Mouse (Mus musculus) adrenal gland, adult 2 months (tissue): ENCODE results near the gene Dynlt1b. TPM values are rescaled to one million over a fixed set of nuclear protein-coding genes. Genes with fewer than 3 reads are reported as not detected.
A peak's percentile ranks its signal among the peaks of the same experiment; 100 is the strongest.
"Not testable (repeated sequence)": the region's sequence is repeated elsewhere in the genome, so short reads cannot be mapped to it uniquely, and the experiment has no call there.

Experiments
- DNase-seq: peaks from one replicate; pipeline ENCODE4 v3.0.0; 2021
- polyA plus RNA-seq: library from polyadenylated mRNA; depleted of rRNA; stranded (reverse); fragments of >200 nt; gene quantifications from 2 replicates; pipeline ENCODE4 v1.2.3, GENCODE M21; 2012; rRNA removed
- total RNA-seq, 2 experiments: library from RNA; stranded (reverse); gene quantifications; 2 replicates each; pipeline ENCODE4 v1.2.3; 2021

Dynlt1b gene
- total and polyA plus RNA-seq, 3 experiments, result 116 to 150 (median 142) TPM

DNA sequence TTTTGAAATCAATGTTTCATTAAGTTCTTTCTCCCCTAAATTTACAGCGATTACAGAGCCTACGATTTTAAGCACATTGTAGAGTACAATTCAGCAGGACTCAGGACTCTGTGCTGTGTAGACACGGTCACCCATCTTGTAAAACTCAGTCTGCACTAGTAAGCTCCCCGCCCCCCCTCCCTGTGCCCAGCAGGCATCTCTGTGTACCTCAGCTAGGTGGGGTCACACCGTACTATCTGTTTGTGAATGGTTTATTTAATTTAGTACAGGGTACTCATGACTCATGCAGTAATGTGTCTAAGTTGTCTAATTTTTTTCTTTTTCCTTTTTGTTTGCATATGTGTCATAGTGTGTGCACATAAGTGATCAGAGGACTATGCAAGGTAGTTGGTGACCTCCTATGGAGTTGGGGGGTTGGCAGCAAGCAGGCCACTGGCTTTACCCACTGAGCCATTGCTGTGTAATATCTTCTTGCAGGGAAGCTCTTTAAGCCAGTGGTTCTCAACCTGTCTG is 31.2 kb downstream of the Dynlt1b start:
- DNase-seq, result not testable (repeated sequence)

DNA sequence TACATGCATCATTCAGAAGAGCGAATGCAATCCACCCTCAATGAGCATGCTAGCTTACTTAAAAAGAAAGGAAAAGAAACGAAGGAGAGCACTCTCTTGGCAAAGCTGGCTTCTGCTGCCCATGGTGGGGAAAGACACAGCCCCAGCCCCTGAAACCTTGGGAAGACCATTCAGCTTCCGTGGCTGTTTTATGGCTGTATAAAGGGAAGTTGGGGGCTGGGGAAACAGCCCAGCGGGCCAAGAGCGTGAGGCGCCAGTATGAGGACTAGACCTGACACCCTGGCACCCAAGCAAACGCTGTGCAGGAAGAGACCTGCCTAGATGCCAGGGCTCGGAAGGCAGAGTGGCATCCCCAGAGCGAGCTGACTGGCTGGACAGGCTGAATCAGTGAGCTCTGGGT is 35.8 kb downstream of the Dynlt1b start:
- DNase-seq, result not testable (repeated sequence)

DNA sequence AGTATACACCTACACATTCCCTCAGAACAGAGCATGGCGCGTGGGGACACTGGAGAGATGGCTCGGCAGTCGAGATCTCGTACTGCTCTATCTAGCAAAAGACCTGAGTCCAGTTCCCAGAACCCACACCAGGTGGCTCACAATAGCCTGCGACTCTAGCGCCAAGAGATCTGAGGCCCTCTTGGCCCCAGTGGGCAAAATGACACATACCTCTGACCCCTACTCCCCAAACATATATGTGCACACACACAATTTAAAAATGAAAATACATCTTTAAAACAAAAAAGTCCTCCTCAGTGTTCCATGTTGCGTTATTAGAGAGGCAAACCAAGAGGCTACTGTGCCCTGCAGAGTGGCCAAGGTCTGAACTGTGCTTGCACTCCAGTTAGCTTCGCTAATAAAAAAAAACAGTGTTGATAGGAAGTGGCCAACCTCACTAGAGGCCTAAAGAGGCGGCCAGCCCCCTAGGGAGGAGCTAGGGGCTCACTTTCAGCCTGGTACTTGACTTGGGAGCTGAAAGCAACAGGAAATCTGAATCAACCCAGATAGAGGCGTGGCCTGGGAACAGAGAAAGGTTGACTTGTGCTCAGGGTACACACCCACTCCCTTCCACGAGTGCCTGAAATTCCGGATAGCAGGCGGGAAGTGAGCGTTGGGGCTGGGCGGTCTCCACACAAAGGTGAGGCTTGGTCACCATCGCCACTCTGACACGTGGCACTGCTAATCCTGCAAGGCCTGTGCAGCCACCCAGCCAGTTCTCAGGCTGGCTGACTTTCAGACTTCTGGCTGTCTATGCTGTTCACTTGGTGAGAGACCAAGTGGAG is 37.9 kb downstream of the Dynlt1b start:
- not testable (repeated sequence) for DNase-seq

DNA sequence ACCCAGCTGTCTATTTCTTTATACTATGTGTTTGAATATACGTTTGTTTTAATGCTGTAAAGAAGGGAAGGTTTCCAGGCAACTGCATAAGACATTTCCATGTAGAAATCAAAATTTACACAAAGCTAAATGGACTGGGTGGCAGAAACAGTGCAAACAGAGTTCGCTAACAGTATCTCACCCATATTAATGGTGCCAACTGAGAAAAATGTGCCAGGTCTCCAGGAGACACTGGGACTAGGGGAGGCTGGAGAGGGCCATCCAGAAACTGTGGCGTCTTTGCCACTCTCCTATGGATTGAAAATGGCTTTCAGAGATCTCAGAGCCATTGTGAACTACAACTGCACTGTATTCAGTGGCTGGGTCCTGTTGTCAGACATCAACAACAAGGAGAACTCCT is 40.1 kb downstream of the Dynlt1b start:
- not testable (repeated sequence) for DNase-seq

DNA sequence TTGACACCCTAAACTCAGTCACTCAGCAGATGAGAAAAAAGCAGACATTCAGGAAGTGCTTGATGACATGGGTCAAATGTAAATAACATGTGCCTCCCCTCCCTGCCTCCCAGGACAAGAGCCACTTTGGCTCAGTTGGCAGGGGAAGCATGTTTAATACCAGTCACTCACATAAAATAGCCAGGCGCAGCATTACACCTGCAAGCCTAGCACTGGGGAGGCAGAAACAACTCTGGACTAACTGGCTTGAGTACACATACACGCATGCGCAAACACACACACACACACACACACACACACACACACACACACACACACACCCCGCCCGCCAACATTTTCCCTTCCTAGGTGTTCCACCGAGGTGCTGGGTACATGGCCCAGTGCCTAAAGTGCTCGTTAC is 40.8 kb downstream of the Dynlt1b start:
- not testable (repeated sequence) for DNase-seq

DNA sequence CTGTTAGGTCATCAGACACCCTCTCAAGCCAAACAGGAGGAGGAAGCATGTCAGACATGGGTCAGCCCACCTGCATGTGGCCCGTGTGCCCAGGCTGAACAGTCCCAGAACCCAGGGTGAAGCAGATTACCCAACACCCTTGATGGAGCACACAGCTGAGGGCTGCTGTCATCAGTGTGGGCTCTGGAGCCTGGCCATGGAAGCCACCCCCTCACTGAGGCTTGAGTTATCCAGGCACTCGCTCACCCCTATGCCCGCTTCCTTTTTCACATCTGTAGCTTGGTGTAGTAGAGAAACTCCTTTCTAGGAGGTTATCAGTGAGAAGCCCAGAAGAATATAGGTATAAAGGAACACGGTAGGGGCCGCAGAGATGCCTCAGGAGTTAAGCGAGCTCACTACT is 45.4 kb downstream of the Dynlt1b start:
- DNase-seq, result not testable (repeated sequence)

DNA sequence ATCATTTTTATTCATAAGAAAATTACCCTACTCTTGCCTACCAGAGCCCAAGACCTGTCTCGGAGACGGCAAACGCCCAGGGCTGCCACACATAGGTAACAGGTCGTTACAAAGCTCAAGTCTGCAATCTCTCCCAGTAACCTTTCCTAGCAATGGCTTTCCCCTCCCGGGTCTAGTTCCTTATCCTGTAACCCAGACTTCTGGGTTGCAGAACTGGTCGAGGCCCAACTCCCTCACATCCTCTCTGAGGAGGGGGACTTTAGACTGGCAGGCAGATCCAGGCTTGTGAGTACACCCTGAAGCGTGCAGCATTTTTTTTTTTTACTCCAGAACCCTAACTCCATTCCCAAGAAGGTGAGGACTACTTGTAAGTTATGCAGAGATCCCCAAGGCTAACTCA is 46.0 kb downstream of the Dynlt1b start:
- not testable (repeated sequence) for DNase-seq

DNA sequence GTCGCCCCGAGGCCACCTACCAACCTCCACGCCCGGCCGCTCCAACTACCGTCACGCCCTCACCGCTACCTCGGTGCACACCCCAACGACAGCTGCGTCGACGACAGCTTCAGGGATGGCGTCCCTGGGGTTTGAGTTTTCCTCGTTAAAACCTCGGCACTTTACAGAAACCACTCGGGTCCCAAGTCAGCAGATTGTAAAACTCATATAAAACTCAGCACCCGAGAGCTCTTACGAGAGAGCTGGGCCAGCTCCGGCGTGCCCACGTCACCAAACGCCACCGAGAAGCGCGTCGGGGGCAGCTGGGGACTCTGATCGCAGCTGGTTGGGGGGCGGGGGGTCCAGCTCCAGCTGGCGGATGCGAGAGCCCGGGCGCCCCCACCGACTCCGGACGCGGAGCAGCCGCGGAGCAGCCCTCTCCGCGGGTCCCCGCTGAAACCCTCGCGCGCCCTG is 46.6 kb downstream of the Dynlt1b start:
- DNase-seq, result peak; percentile 29

DNA sequence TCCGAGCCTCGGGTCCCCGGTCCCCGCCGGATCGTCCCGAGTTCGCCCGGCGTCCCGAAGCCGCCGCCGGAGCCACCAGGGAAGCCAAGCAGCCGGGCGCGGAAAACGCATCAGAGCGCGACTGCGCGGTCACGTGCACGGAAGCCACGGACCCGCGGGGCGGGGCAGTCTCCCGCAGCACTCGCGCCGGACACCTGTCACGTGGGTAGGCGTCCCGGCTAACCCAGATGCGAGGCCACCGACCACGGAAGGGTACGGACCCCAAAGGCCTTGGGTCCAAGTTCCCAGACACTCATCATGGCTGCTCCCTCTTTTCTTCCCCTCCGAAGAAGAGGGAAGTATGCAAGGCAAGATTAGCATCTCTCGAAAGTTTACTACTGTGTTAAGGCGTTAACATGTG is 47.1 kb downstream of the Dynlt1b start:
- not testable (repeated sequence) for DNase-seq

DNA sequence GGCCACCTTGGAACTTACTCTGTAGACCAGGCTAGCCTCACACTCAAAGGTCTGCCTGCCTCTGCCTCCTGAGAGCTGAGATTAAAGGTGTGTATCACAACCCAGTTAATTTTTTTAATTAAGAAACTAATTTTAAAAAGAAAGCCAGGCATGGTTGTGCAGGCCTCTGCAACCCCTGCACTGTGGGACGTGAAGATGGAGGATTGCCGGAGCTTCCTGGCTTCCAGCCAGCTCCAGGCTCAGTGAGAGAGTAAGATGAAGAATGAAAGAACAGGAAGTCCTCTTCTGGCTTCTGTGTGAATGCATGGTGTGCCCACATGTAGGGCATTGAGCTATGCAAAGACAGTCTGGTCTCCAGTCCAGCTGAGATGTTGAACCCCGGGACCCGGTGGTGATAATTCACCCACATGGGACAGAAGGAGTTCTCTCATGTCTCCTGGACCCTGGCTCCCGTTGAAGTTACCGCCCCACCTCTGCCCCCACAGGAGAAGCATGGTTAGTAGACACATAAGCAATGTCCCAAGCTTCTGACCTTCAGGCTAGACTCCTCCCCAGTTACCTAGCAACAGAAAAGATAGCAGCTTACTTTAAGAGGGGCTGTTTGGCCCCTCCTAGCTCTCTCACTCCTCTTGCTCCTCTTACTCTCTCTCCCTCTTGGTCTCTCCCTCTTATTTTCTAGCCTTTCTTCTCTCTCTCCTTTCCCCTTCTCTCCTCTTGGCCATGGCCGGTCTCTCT is 51.1 kb downstream of the Dynlt1b start:
- DNase-seq, result not testable (repeated sequence)

DNA sequence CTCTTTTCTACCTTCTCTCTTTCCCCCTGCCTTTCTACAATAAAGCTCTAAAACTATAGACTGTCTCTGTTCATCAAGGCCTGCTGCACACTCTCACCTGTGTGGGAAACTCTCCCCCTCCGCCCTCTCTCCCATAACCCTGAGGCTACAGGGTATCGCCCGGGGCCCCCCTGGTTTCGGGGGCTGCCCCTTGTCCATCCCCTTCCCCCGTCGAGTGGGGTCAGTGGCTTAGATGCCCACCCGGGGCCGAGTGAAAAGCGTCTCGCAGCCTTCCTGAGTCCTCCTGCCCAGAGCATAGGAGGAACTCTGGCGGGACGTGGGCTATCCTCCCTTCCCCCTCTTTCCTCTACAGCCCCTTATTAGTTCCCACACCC is 51.7 kb downstream of the Dynlt1b start:
- DNase-seq, result not testable (repeated sequence)

DNA sequence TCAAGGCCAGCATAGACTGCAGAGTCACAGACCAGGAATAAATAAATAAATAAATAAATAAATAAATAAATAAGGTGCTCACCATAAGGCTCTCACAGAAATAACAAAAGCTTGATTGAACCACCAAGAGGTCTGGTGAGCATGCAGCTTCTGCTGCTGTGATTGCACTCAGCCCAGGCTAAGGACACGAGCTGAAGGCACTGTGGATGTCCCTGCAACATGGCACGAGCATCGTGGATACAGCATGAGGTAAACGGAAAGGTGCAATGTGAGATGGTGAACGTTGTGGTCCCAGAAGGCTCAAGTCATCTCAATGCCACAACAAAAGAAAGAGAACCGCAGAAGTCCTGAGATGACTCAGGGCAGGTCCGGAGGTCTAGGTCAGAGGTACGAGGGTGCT is 52.3 kb downstream of the Dynlt1b start:
- DNase-seq, result not testable (repeated sequence)

Other genes starting within 250 kb of the Dynlt1b start
- 10 to 100 TPM; 11.4 to 12.1 TPM for gene Tmem181a, start 173.3 kb upstream of the Dynlt1b start, total RNA-seq
- gene Tmem181a, start 173.3 kb upstream of the Dynlt1b start, polyA plus RNA-seq, result 10.4 and 12.7 TPM in 2 replicates
- gene Dynlt1a, start 112.6 kb upstream of the Dynlt1b start, total RNA-seq, result 1 to 10 TPM; 2.2 to 3.4 TPM
- gene Dynlt1a, start 112.6 kb upstream of the Dynlt1b start, polyA plus RNA-seq, result 2.2 and 2.4 TPM in 2 replicates
- 1 to 10 TPM; 6.2 to 9.4 TPM for gene Dynlt1c, start 171.6 kb downstream of the Dynlt1b start, total RNA-seq
- 5.1 and 5.9 TPM in 2 replicates for gene Dynlt1c, start 171.6 kb downstream of the Dynlt1b start, polyA plus RNA-seq
- gene Dynlt1f, start 225.8 kb downstream of the Dynlt1b start, total RNA-seq, result 100 to 1,000 TPM in 1 of 2 experiments, 10 to 100 TPM in 1; 94.4 to 117 TPM
- 14.7 and 22.9 TPM in 2 replicates for gene Dynlt1f, start 225.8 kb downstream of the Dynlt1b start, polyA plus RNA-seq
- under 1 TPM in 1 of 2 experiments, not detected in 1; 0.21 TPM for gene Sytl3, start 229.0 kb downstream of the Dynlt1b start, total RNA-seq
- gene Sytl3, start 229.0 kb downstream of the Dynlt1b start, polyA plus RNA-seq, result not detected in 2 replicates